9 mouse cellular contexts compared by ENCODE assay signal in genomic region chr11:103649983-103650493, GRCm38 (mm10). TPM values are rescaled to one million over a fixed set of nuclear protein-coding genes. Genes with fewer than 3 reads are reported as not detected.
DNase-seq lines count a peak whose midpoint lies in the region; ATAC-seq and TF ChIP-seq lines count a peak whose summit lies in the region.
"Had no signal": no experiment of that assay in that cellular context is flagged by ENCODE, and none has a peak within 500 bp of the region (broad histone marks: within the 10 kb centered on the region; RNA-seq: fewer than 3 reads in every experiment).

No protein-coding gene starts in this region.

- H3K4me2 ChIP-seq in heart, embryonic 11.5 days: peak overlapping the region; percentile 72
- peak overlapping the region; percentile 54 for H3K4me2 ChIP-seq in liver, embryonic 12.5 days

- under 1% methylated on average over 37 of the region's 37 CpGs for WGBS in heart, embryonic 11.5 days (ENCODE audit: insufficient replicate concordance)
- 1% methylated on average over 37 of the region's 37 CpGs for WGBS in forebrain, embryonic 10.5 days
- WGBS in liver, embryonic 12.5 days (ENCODE audit: insufficient replicate concordance): 5% methylated on average over 37 of the region's 37 CpGs

- no peak for DNase-seq in heart, postnatal 25 days (ENCODE audit: low spot score)
- no peak for DNase-seq in forebrain, embryonic 10.5 days (ENCODE audit: extremely low spot score, low spot score)
- DNase-seq in urinary bladder, postnatal 10 days (ENCODE audit: low spot score): no peak
- DNase-seq in gastrocnemius, adult 8-10 months (ENCODE audit: low spot score in 2 of 2): no peak
- DNase-seq in layer of hippocampus, postnatal 14 days (ENCODE audit: low spot score in 2 of 2): no peak

- H3K4me1 ChIP-seq in heart, embryonic 11.5 days (ENCODE audit: control insufficient read depth, insufficient read depth, low read length): peaks cover 9% of the 10 kb centered on the region
- peaks cover 21% of the 10 kb centered on the region for H3K4me1 ChIP-seq in E14TG2a.4 (replicated peaks; ENCODE audit: low read depth, low read length)
- peaks cover 25% of the 10 kb centered on the region for H3K4me1 ChIP-seq in forebrain, embryonic 10.5 days
- 0 out of 2 replicates have a peak, but pooled peaks cover 9% of the 10 kb centered on the region for H3K4me1 ChIP-seq in liver, embryonic 12.5 days

- H3K9ac ChIP-seq in heart, embryonic 11.5 days (ENCODE audit: low read depth, low read length): no peak overlapping the region
- H3K9ac ChIP-seq in liver, embryonic 12.5 days: no peak overlapping the region

- no peaks in the 10 kb centered on the region for H3K36me3 ChIP-seq in heart, embryonic 11.5 days (ENCODE audit: control insufficient read depth, insufficient read depth, low read length)
- no peaks in the 10 kb centered on the region for H3K36me3 ChIP-seq in E14TG2a.4 (ENCODE audit: insufficient read depth, low read length)
- no peaks in the 10 kb centered on the region for H3K36me3 ChIP-seq in forebrain, embryonic 10.5 days (replicated peaks)
- no peaks in the 10 kb centered on the region for H3K36me3 ChIP-seq in liver, embryonic 12.5 days

- no peak overlapping the region for H3K27ac ChIP-seq in heart, embryonic 11.5 days (ENCODE audit: low read depth, low read length)
- no peak overlapping the region for H3K27ac ChIP-seq in forebrain, embryonic 10.5 days
- no peak overlapping the region for H3K27ac ChIP-seq in liver, embryonic 12.5 days

- peaks cover 82% of the 10 kb centered on the region for H3K27me3 ChIP-seq in heart, embryonic 11.5 days (ENCODE audit: control insufficient read depth, insufficient read depth, low read length)
- H3K27me3 ChIP-seq in E14TG2a.4 (ENCODE audit: insufficient read depth, low read length): peaks cover 94% of the 10 kb centered on the region
- peaks cover 96% of the 10 kb centered on the region for H3K27me3 ChIP-seq in forebrain, embryonic 10.5 days (ENCODE audit: poor library complexity, severe bottlenecking)
- peaks cover 98% of the 10 kb centered on the region for H3K27me3 ChIP-seq in liver, embryonic 12.5 days (replicated peaks)

- no peak for TF ChIP-seq CTCF in E14TG2a.4 (conservative IDR thresholded peaks at IDR 0.05; ENCODE audit: low read length)

- intact Hi-C loops in heart, postnatal 25 days (cut with DNase I): no loop called here

- ATAC-seq in heart, embryonic 11.5 days (replicated peaks; ENCODE audit: insufficient number of reproducible peaks, low FRiP score, low TSS enrichment): no peak
- no peak for ATAC-seq in liver, embryonic 12.5 days

- H3K4me3 ChIP-seq in heart, embryonic 11.5 days (ENCODE audit: low read depth, low read length): peak overlapping the region; percentile 44
- H3K4me3 ChIP-seq in E14TG2a.4 (replicated peaks; ENCODE audit: low read length): peak overlapping the region; percentile 77
- peak overlapping the region; percentile 46 for H3K4me3 ChIP-seq in forebrain, embryonic 10.5 days
- peak overlapping the region; percentile 26 for H3K4me3 ChIP-seq in liver, embryonic 12.5 days

- H3K9me3 ChIP-seq in heart, embryonic 11.5 days (replicated peaks; ENCODE audit: control insufficient read depth, low read length): no peaks in the 10 kb centered on the region
- H3K9me3 ChIP-seq in E14TG2a.4 (ENCODE audit: low read length): no peaks in the 10 kb centered on the region
- H3K9me3 ChIP-seq in forebrain, embryonic 10.5 days: no peaks in the 10 kb centered on the region
- H3K9me3 ChIP-seq in liver, embryonic 12.5 days (replicated peaks): no peaks in the 10 kb centered on the region

RNA-seq across cellular contexts. Expression of gene Rprml, which starts 0.7 kb away (rescaled TPM):
- polyA plus RNA-seq in heart, embryonic 11.5 days (2014; fragmentation: Nextera tagmentation; extraction: Ambion mirVana): 0.16 and 0.23 TPM in 2 replicates
- total RNA-seq in heart, postnatal 25 days (2021): not detected
- 0.16 TPM in 1 of 2 replicates, not detected in the other for polyA plus RNA-seq in forebrain, embryonic 10.5 days (2016; fragmentation: Nextera tagmentation; extraction: Ambion mirVana)
- not detected in 2 replicates for polyA plus RNA-seq in liver, embryonic 12.5 days (2016; fragmentation: Nextera tagmentation; extraction: Ambion mirVana)
- under 1 TPM in 1 of 4 experiments, not detected in 3; 0.58 TPM for total RNA-seq in gastrocnemius, adult 8-10 months (2022)
- 100 to 1,000 TPM; 113 to 118 TPM for total RNA-seq in layer of hippocampus, postnatal 14 days (2021)
- total RNA-seq: common myeloid progenitor, adult 5-6 weeks had no signal

RNA-seq across cellular contexts. Expression of gene Lyzl6, which starts 11.3 kb away (rescaled TPM):
- polyA plus RNA-seq in heart, embryonic 11.5 days (2014; fragmentation: Nextera tagmentation; extraction: Ambion mirVana): not detected in 2 replicates
- total RNA-seq in heart, postnatal 25 days (2021): not detected
- not detected in 2 replicates for polyA plus RNA-seq in forebrain, embryonic 10.5 days (2016; fragmentation: Nextera tagmentation; extraction: Ambion mirVana)
- polyA plus RNA-seq in liver, embryonic 12.5 days (2016; fragmentation: Nextera tagmentation; extraction: Ambion mirVana): not detected in 2 replicates
- total RNA-seq in gastrocnemius, adult 8-10 months (2022): not detected
- total RNA-seq in layer of hippocampus, postnatal 14 days (2021): not detected
- total RNA-seq: common myeloid progenitor, adult 5-6 weeks had no signal

RNA-seq across cellular contexts. Expression of gene Gm884, which starts 29.1 kb away (rescaled TPM):
- polyA plus RNA-seq in heart, embryonic 11.5 days (2014; fragmentation: Nextera tagmentation; extraction: Ambion mirVana): not detected in 2 replicates
- total RNA-seq in heart, postnatal 25 days (2021): not detected
- polyA plus RNA-seq in forebrain, embryonic 10.5 days (2016; fragmentation: Nextera tagmentation; extraction: Ambion mirVana): not detected in 2 replicates
- polyA plus RNA-seq in liver, embryonic 12.5 days (2016; fragmentation: Nextera tagmentation; extraction: Ambion mirVana): not detected in 2 replicates
- total RNA-seq in gastrocnemius, adult 8-10 months (2022): not detected
- not detected for total RNA-seq in layer of hippocampus, postnatal 14 days (2021)
- total RNA-seq: common myeloid progenitor, adult 5-6 weeks had no signal

RNA-seq across cellular contexts. Expression of gene Gosr2, which starts 47.7 kb away (rescaled TPM):
- polyA plus RNA-seq in heart, embryonic 11.5 days (2014; fragmentation: Nextera tagmentation; extraction: Ambion mirVana): 61.6 and 79.2 TPM in 2 replicates
- 10 to 100 TPM; 39.2 to 39.3 TPM for total RNA-seq in heart, postnatal 25 days (2021)
- polyA plus RNA-seq in forebrain, embryonic 10.5 days (2016; fragmentation: Nextera tagmentation; extraction: Ambion mirVana): 99.5 and 100 TPM in 2 replicates
- 54.4 and 55.2 TPM in 2 replicates for polyA plus RNA-seq in liver, embryonic 12.5 days (2016; fragmentation: Nextera tagmentation; extraction: Ambion mirVana)
- 10 to 100 TPM; 36.4 to 47.4 (median 42.7) TPM for total RNA-seq in gastrocnemius, adult 8-10 months (2022)
- total RNA-seq in layer of hippocampus, postnatal 14 days (2021): 10 to 100 TPM; 75.7 to 78.5 TPM

Comparison
In these comparisons a context has a peak if more than half of its experiments do, and no peak if none do; other contexts are left out.
1. H3K4me3 ChIP-seq: peak in every context shown above with its lines; median percentile 77 in E14TG2a.4; 46 in forebrain, embryonic 10.5 days; 44 in heart, embryonic 11.5 days; 26 in liver, embryonic 12.5 days.
2. RNA of gene Rprml, which starts 0.7 kb away (total RNA-seq): 113 to 118 TPM in layer of hippocampus, postnatal 14 days; 0.58 TPM in gastrocnemius, adult 8-10 months and not detected in heart, postnatal 25 days; every median in the first group is over 10 times any median in the second.